Mouse (Mus musculus): ENCODE measurements around the gene Rps3a1. TPM values are rescaled to one million over a fixed set of nuclear protein-coding genes. Genes with fewer than 3 reads are reported as not detected.

Gene Rps3a1
- polyA plus RNA-seq (2015; fragmentation: Nextera tagmentation; extraction: Ambion mirVana), result 2,095 and 2,119 TPM in 2 replicates

DNA sequence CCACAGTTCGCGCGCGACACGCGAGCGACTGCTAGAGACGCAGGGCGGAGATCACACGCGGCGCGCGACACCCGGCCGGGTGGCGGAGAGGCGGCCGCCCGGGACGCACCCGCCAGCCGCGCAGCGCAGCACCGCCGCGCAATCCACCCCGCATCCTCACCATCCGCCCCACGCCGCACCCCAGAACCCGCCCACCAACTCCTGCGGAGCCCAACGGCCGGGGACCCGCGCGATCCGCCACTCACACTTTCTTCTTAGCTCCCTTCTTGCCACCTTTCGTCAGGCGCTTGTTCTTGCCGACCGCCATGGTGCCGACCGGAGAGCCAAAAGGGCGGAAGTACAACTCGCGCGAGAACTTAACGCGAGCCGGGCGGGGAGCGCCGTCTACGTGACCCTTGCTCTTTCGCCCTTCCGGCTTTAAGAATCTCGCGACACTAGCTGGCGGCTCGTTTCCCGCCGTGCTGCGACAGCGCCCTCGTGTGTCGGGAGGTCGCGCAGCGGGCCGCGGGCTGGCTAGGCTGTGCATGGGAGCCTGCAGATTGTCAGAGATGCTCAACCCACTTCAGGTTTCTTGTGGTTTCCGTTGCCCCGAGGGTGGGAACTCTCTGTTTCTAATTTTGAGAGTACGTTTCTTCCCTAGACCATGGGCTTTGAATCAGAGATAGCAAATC lies at the start of gene Rps3a1:
Rps3a1 (minus strand) TSS at position 440 of the 671 bp plus-strand sequence.
- DNase-seq (ENCODE audit: low spot score), result peak; percentile 99

DNA sequence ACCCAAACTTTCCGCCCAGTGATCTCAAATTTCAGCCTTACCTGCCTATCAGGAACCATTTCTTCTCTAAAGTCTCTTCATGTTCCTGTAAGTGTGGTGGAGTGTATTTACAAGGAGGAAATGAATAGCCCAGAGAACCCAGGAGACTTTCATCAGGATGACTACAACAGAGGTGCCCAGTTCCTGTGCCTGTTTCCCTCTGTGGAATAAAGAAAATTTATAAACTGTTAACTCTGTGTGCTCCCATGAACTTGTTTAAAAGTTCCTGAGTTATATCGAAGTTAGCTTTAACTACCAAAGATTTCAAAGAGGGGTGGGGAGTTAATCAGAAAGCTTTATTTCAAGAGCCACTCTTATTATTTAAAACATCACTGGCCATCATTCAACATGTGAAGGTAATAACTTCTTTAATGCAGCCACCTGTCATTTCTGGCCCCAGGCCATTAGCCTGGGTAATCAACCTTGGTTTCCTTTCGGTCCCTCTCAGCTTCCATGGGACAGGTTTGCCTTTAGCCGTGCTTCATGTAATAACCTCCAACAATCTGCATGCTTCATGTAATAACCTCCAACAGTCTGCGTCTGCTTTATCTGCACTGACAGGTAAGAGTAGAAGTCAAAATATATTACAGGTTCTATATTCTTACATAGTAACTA lies 45.4 kb upstream of the Rps3a1 start:
- no peak for DNase-seq (ENCODE audit: low spot score)

DNA sequence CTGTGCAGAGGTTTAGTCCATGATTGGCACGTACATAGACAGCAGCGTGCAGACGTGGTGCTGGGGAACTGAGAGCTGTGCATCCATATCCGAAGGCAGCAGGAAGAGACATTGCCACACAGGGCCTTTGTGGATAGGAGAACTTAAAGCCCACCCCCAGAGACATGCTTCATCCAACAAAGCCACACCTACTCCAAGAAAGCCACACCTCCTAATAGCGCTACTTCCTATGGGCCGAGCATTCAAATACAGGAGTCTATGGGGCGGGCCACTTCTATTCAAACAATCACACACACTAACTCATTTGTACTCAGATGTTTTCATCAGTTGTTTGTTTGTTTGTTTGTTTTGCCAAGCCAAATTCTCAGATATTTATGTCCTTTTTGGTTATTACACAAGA lies 42.0 kb upstream of the Rps3a1 start:
- no peak for DNase-seq (ENCODE audit: low spot score)

GRCm38 (mm10) chr3:86181107-86181506 lies 38.6 kb upstream of the Rps3a1 start:
- no peak for DNase-seq (ENCODE audit: low spot score)

DNA sequence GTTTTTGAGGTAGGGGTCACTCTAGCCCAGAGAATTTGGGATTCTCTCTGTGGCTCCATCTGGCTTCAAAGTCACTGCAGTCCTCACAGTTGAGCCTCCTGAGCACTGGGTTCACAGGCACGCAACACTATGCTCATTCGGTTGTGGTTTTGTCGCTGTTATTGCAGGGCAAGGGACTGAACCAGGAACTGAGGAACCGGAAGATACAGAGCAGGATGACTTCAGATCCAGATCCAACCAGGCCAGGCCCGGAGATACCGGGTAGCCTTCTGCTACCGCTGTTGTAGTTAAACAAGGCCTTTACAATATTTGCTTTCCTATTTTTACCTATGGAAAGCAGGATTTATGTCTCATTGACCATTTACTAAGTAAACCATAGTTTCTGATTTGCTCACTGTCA lies 37.2 kb upstream of the Rps3a1 start:
- DNase-seq (ENCODE audit: low spot score), result no peak

DNA sequence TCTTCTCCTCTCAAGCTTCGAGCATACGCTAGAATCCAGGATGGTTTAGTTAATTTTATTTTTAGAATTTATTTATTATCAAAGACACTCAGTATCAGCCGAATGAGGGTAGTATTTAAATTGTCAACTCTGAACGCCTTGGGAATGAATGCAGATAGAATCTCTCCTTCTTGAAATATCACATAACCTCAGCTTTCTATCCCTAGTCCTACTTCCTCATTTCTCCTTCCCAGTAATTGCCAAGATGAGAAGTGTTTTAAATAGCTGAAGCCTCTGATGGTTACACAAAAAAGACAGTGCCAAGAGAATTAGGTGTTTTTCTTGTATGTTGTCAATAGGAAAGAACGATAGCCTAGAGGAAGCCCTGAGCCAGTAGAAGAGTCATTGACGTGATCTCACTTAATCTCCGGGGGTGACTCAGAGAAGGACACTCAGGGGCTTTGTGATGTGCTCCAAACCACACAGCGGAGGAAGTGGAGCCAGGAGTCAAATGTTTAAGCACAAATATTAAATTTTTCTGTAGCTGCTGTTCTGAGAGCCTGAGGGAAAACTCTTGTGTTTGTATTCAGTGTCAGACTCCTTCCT lies 26.4 kb upstream of the Rps3a1 start:
- no peak for DNase-seq (ENCODE audit: low spot score)

GRCm38 (mm10) chr3:86149521-86149920 lies 7.0 kb upstream of the Rps3a1 start:
- no peak for DNase-seq (ENCODE audit: low spot score)

- DNase-seq (ENCODE audit: low spot score), result no peak
Observed at GRCm38 (mm10) chr3:86149063-86149462, 6.6 kb upstream of the Rps3a1 start.

DNA sequence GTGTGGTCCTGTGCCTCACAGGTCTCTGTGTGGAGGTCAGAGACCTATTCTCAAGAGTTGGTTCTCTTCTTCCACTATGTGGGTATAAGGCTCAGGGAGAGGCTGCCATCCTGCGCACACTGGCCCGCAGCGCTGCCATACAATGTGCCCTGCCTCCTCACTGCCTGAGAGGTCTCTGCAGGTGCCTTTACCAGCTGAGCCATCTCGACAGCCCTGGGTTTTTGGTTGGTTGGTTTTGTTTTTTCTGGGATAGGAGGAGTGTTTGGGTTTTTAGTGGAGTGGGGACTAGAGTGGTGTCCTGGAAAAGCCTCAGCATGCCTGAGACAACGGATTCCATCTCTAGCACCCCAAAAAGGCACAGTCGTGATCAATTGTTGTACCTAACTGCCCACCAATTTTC lies 841 bp upstream of the Rps3a1 start:
- peak; percentile 23 for DNase-seq (ENCODE audit: low spot score)

DNA sequence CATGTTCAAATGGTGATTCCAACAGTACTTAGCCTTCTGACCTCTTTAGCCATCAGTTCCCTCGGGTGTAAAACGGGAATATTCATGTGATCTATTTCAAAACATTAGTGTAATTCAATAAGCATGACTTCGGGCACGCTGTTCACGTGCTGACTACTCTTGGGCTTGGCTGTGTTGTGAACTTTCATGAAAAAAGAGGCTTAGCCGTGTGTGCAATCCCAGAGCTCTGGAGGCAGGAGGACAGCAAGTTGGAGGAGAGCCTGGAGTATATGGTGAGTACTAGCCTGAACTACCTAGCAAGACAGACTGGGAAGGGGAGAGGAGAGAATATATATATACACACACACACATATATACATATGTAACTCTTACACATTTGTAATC lies 424 bp upstream of the Rps3a1 start:
- DNase-seq (ENCODE audit: low spot score), result no peak

- no peak for DNase-seq (ENCODE audit: low spot score)
Observed at GRCm38 (mm10) chr3:86141886-86142262, 628 bp downstream of the Rps3a1 start.

DNA sequence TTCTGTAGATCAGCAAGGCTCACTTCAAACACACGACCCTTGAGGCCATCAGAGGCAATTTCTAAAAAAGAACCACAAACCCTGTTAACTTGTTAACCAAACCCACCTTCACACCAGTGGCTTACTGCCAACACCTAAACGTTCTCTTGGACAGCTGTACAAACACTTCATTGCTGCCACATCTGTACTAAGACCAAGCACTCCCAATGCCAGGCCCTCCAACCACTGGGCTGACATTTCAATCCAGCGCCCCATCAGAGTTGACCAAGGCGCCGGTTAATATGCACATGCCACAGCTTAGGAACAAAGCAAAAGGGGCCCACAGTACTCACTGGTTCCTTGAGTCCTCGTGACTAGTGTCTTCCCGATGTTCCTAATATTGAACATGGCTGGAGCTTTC lies 1.1 kb downstream of the Rps3a1 start:
- no peak for DNase-seq (ENCODE audit: low spot score)

DNA sequence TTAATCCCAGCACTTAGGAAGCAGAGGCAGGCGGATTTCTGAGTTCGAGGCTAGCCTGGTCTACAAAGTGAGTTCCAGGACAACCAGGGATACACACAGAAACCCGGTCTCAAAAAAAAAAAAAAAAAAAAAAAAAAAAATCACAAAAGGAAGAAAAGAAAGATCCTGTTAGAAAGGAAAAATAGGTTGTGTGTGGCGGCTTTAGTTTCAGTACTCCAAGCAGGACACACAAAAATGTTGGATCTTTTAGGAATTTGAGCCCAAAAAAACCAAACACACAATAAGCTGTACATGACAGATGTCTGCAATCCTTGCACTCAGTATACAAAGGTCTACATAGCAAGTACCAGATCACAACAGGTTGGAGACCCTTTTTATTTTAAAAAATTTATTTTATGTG lies 2.8 kb downstream of the Rps3a1 start:
- DNase-seq (ENCODE audit: low spot score), result no peak

DNA sequence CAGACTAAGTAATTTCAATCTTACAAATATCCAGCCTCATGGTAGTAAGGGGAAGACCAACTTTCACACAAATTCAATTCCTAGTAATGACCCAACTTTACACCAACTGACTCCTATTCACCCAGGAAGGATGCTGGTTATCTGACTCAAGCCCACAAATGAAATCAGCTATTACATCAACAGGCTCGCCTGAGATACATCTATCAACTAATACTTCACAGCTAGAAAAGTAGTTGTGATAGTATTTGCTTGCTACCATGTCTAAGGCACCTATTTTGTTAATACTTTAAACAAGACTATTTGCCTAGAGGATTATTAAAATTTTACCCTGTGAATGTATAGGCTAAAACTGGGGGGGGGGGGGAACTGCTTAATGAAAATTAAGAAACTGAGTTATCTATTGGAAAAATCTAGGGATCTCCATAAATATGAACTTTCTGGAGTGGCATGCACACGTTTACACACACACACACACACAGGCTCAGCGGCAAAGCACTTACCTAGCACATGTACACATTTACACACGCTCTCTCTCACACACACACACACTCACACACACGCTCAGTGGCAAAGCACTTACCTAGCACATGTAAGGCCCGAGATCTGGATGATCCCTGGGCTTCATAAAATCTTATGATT lies 5.4 kb downstream of the Rps3a1 start:
- DNase-seq (ENCODE audit: low spot score), result no peak

DNA sequence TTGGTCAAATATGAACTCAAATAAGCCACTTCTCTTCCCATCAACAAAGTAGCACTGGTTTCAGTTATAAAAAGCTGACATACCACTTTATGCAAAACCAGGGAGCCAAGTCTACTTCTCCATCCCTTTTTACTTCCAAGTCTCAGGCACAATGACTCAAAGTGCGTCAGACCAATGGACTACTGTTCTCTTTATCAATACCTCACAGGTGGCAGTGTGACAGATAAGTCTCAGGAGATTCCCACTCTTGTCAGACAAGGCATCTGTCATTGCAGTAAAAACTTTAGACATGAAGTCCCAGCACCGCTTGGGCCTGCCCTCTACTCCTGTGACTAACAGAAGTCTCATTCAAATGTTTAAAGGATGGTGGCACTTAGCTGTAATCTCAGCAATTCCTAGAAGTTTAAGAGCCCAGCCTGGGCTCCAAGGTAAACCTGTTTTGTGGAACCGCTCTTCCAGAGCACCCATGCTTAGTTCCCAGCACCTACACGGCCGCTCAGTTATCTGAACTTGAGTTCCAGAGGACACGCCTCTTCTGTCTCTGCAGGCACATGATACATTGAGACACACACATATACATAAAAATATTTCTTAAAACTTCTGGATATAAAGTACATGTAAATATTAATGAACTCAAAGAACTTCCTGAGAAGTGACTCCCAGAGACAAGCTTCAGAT lies 6.5 kb downstream of the Rps3a1 start:
- no peak for DNase-seq (ENCODE audit: low spot score)

GRCm38 (mm10) chr3:86134939-86135638 lies 7.4 kb downstream of the Rps3a1 start:
- no peak for DNase-seq (ENCODE audit: low spot score)

DNA sequence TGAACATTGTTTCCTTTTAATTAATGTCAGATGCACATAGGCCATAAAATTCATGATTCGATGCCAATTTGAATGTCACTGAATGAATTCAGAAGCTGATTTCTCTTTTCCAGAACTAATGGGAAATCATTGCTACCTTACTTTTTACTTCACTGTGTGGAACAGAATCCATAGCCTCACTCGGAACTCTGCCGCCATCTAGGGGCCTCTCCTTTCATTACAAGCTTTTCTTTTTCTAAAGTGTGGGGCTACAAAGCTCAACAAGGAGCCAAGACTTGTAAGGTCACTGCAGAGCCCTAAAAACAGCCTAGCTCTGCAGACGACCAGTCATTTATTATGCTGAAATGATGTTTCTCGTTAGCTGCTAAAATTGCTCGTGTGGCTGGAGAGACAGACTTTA lies 12.7 kb downstream of the Rps3a1 start:
- DNase-seq (ENCODE audit: low spot score), result peak; percentile 60

DNA sequence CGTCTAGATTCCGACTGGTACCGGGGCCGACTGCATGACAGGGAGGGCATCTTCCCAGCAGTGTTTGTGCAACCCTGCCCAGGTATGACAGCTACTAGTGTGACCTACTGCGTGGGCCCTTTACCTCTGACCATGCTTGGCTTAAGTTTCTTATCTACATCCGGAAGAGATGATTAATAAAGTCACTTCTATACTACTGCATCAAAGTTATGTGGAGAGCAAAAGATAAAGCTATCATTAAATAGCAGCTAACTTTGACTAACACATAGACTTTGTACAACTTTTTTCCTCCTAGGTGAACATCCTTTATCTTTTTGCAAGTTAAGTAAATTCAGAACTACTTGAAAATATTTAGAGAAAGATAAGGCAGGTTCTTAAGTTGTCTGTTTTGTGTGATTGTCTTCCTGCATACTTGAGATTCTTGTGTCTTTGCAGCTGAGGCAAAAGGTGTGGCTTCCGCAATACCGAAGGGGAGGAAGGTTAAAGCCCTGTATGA lies 19.2 kb downstream of the Rps3a1 start:
- no peak for DNase-seq (ENCODE audit: low spot score)

DNA sequence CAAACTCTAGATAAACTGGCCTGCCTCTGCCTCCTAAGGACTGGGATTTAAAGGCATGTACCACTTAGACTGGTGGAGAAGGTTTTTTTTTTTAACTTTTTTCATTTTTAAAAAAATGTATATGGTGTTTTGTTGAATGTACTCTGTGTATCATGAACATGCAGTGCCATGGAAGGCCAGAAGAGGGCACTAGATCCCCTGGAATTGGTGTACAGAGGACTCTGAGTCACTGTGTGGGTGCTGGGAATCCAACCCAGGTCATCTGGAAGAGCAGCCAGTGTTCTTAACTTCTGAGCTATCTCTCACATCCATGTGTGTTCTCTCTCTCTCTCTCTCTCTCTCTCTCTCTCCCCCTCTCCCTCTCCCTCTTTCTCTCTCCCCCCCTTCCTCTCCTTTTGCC lies 20.3 kb downstream of the Rps3a1 start:
- DNase-seq (ENCODE audit: low spot score), result no peak

GRCm38 (mm10) chr3:86119237-86119932 lies 23.1 kb downstream of the Rps3a1 start:
- DNase-seq (ENCODE audit: low spot score), result no peak
